In the genomic region with DNA sequence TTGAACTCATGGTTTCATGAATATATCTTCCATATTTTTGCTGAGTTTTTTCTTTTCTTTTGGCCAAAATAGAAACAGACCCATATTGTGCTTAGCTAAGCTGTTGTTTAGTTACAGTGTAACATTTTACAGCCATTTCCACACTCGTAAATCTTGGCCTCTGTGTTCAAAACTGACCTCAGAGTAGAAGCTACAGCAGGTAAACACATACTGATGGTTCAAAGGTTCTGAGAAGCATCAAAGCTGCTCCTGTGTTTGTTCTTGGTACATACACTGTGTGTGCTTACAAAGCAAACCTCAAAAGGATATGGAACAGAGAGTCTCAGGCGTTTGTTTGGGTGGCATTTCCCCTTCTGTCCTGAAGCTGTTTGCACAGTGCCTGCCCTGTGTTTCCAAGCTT, we compare ENCODE assay signal across 22 mouse cellular contexts. TPM values are rescaled to one million over a fixed set of nuclear protein-coding genes. Genes with fewer than 3 reads are reported as not detected.
DNase-seq lines count a peak whose midpoint lies in the region; ATAC-seq and TF ChIP-seq lines count a peak whose summit lies in the region.
"Had no signal": no experiment of that assay in that cellular context is flagged by ENCODE, and none has a peak within 500 bp of the region (broad histone marks: within the 10 kb centered on the region; RNA-seq: fewer than 3 reads in every experiment).

No protein-coding gene starts in this region.

- H3K27me3 ChIP-seq in intestine, postnatal 0 days (replicated peaks; ENCODE audit: control insufficient read depth, insufficient read depth, low read length) = no peaks in the 10 kb centered on the region
- H3K27me3 ChIP-seq in liver, embryonic 13.5 days = no peaks in the 10 kb centered on the region
- H3K27me3 ChIP-seq in stomach, embryonic 15.5 days (replicated peaks) = no peaks in the 10 kb centered on the region
- H3K27me3 ChIP-seq in heart, embryonic 11.5 days (ENCODE audit: control insufficient read depth, insufficient read depth, low read length) = no peaks in the 10 kb centered on the region
- H3K27me3 ChIP-seq: embryonic facial prominence, embryonic 12.5 days; limb, embryonic 15.5 days; midbrain, embryonic 12.5 days; neural tube, embryonic 15.5 days; Patski had no signal

- H3K9me3 ChIP-seq in intestine, postnatal 0 days (ENCODE audit: control insufficient read depth) = no peaks in the 10 kb centered on the region
- no peaks in the 10 kb centered on the region for H3K9me3 ChIP-seq in liver, embryonic 13.5 days (replicated peaks)
- no peaks in the 10 kb centered on the region for H3K9me3 ChIP-seq in stomach, embryonic 15.5 days
- H3K9me3 ChIP-seq in heart, embryonic 11.5 days (replicated peaks; ENCODE audit: control insufficient read depth, low read length) = no peaks in the 10 kb centered on the region
- H3K9me3 ChIP-seq: embryonic facial prominence, embryonic 12.5 days; limb, embryonic 15.5 days; midbrain, embryonic 12.5 days; neural tube, embryonic 15.5 days had no signal

- no peak overlapping the region for H3K4me2 ChIP-seq in intestine, postnatal 0 days (replicated peaks; ENCODE audit: low read depth)
- no peak overlapping the region for H3K4me2 ChIP-seq in liver, embryonic 13.5 days
- H3K4me2 ChIP-seq in stomach, embryonic 15.5 days = no peak overlapping the region
- no peak overlapping the region for H3K4me2 ChIP-seq in heart, embryonic 11.5 days
- H3K4me2 ChIP-seq: embryonic facial prominence, embryonic 12.5 days; limb, embryonic 15.5 days; midbrain, embryonic 12.5 days; neural tube, embryonic 15.5 days had no signal

- no peak overlapping the region for H3K4me3 ChIP-seq in intestine, postnatal 0 days (ENCODE audit: low read depth, low read length)
- H3K4me3 ChIP-seq in liver, embryonic 13.5 days (replicated peaks) = no peak overlapping the region
- H3K4me3 ChIP-seq in stomach, embryonic 15.5 days (replicated peaks) = no peak overlapping the region
- no peak overlapping the region for H3K4me3 ChIP-seq in heart, embryonic 11.5 days (ENCODE audit: low read depth, low read length)
- H3K4me3 ChIP-seq: embryonic facial prominence, embryonic 12.5 days; erythroblast, embryonic 14.5 days; layer of hippocampus, adult 2 months; limb, embryonic 15.5 days; midbrain, embryonic 12.5 days; neural tube, embryonic 15.5 days had no signal

- H3K36me3 ChIP-seq in intestine, postnatal 0 days (ENCODE audit: control insufficient read depth, insufficient read depth) = no peaks in the 10 kb centered on the region
- no peaks in the 10 kb centered on the region for H3K36me3 ChIP-seq in liver, embryonic 13.5 days
- H3K36me3 ChIP-seq in stomach, embryonic 15.5 days = no peaks in the 10 kb centered on the region
- H3K36me3 ChIP-seq in heart, embryonic 11.5 days (ENCODE audit: control insufficient read depth, insufficient read depth, low read length) = no peaks in the 10 kb centered on the region
- H3K36me3 ChIP-seq: embryonic facial prominence, embryonic 12.5 days; limb, embryonic 15.5 days; midbrain, embryonic 12.5 days; neural tube, embryonic 15.5 days had no signal

- peak; percentile 5 for ATAC-seq in intestine, postnatal 0 days
- no peak for ATAC-seq in liver, embryonic 13.5 days (ENCODE audit: low read depth)
- ATAC-seq in stomach, embryonic 15.5 days (ENCODE audit: insufficient read depth, low FRiP score, low read depth) = no peak
- no peak for ATAC-seq in heart, embryonic 11.5 days (replicated peaks; ENCODE audit: insufficient number of reproducible peaks, low FRiP score, low TSS enrichment)
- ATAC-seq: forebrain, embryonic 14.5 days; lung, postnatal 0 days; Patski had no signal

- no peak for TF ChIP-seq CTCF in intestine, postnatal 0 days (IDR thresholded peaks at IDR 0.05; ENCODE audit: low read depth)

- 0 out of 2 replicates have a peak, but pooled peaks cover 4% of the 10 kb centered on the region for H3K4me1 ChIP-seq in intestine, postnatal 0 days (replicated peaks; ENCODE audit: control insufficient read depth, insufficient read depth, low read length)
- peaks cover 42% of the 10 kb centered on the region for H3K4me1 ChIP-seq in liver, embryonic 13.5 days (replicated peaks)
- H3K4me1 ChIP-seq in stomach, embryonic 15.5 days = 0 out of 2 replicates have a peak, but pooled peaks cover 2% of the 10 kb centered on the region
- H3K4me1 ChIP-seq in heart, embryonic 11.5 days (ENCODE audit: control insufficient read depth, insufficient read depth, low read length) = 0 out of 2 replicates have a peak, but pooled peaks cover 4% of the 10 kb centered on the region

- WGBS in intestine, postnatal 0 days = 30% methylated on average over 2 of the region's 2 CpGs
- 53% methylated on average over 2 of the region's 2 CpGs for WGBS in liver, embryonic 13.5 days (ENCODE audit: insufficient replicate concordance)
- 41% methylated on average over 2 of the region's 2 CpGs for WGBS in stomach, embryonic 15.5 days
- 68% methylated on average over 2 of the region's 2 CpGs for WGBS in heart, embryonic 11.5 days (ENCODE audit: insufficient replicate concordance)

- no peak overlapping the region; the same call in 1 of the 2 replicates for H3K27ac ChIP-seq in intestine, postnatal 0 days (ENCODE audit: low read depth, low read length)
- peak overlapping the region; percentile 41 for H3K27ac ChIP-seq in liver, embryonic 13.5 days
- H3K27ac ChIP-seq in stomach, embryonic 15.5 days = peak overlapping the region; percentile 12; the same call in 1 of the 2 replicates
- no peak overlapping the region for H3K27ac ChIP-seq in heart, embryonic 11.5 days (ENCODE audit: low read depth, low read length)
- H3K27ac ChIP-seq: embryonic facial prominence, embryonic 12.5 days; layer of hippocampus, adult 2 months; limb, embryonic 15.5 days; midbrain, embryonic 12.5 days; neural tube, embryonic 15.5 days had no signal

- DNase-seq in kidney, adult 9 months = peak; percentile 88
- DNase-seq in kidney, postnatal 4 days = no peak
- DNase-seq in liver, embryonic 13.5 days = no peak
- no peak for DNase-seq in gastrocnemius, postnatal 25 days
- DNase-seq: adrenal gland, postnatal 14 days; cerebellum, postnatal 10 days; gastrocnemius, postnatal 14 days; layer of hippocampus, postnatal 36 days; thymus, postnatal 14 days had no signal

- no peak overlapping the region for H3K9ac ChIP-seq in intestine, postnatal 0 days (ENCODE audit: low read depth, low read length)
- H3K9ac ChIP-seq in liver, embryonic 13.5 days = no peak overlapping the region
- H3K9ac ChIP-seq in stomach, embryonic 15.5 days = no peak overlapping the region
- no peak overlapping the region for H3K9ac ChIP-seq in heart, embryonic 11.5 days (ENCODE audit: low read depth, low read length)
- H3K9ac ChIP-seq: embryonic facial prominence, embryonic 12.5 days; limb, embryonic 15.5 days; midbrain, embryonic 12.5 days; neural tube, embryonic 15.5 days had no signal

RNA-seq across cellular contexts. Expression of a gene that starts 4.4 kb away (rescaled TPM):
- polyA plus RNA-seq in intestine, postnatal 0 days (2015; fragmentation: Nextera tagmentation; extraction: Ambion mirVana) = 82.7 and 86.3 TPM in 2 replicates
- polyA plus RNA-seq in liver, embryonic 13.5 days (2015; fragmentation: Nextera tagmentation; extraction: Ambion mirVana) = 38.2 and 41.6 TPM in 2 replicates
- 59.4 and 63.7 TPM in 2 replicates for polyA plus RNA-seq in stomach, embryonic 15.5 days (2015; fragmentation: Nextera tagmentation; extraction: Ambion mirVana)
- total RNA-seq in gastrocnemius, postnatal 25 days (2021) = 10 to 100 TPM; 20.1 to 23.5 TPM
- polyA plus RNA-seq in heart, embryonic 11.5 days (2014; fragmentation: Nextera tagmentation; extraction: Ambion mirVana) = 38.0 and 41.6 TPM in 2 replicates

RNA-seq across cellular contexts. Expression of a gene that starts 4.7 kb away (rescaled TPM):
- 1.9 and 2.4 TPM in 2 replicates for polyA plus RNA-seq in intestine, postnatal 0 days (2015; fragmentation: Nextera tagmentation; extraction: Ambion mirVana)
- polyA plus RNA-seq in liver, embryonic 13.5 days (2015; fragmentation: Nextera tagmentation; extraction: Ambion mirVana) = 0.71 and 0.93 TPM in 2 replicates
- polyA plus RNA-seq in stomach, embryonic 15.5 days (2015; fragmentation: Nextera tagmentation; extraction: Ambion mirVana) = 2.3 TPM in 2 replicates
- total RNA-seq in gastrocnemius, postnatal 25 days (2021) = not detected
- 1.3 and 1.5 TPM in 2 replicates for polyA plus RNA-seq in heart, embryonic 11.5 days (2014; fragmentation: Nextera tagmentation; extraction: Ambion mirVana)
- total RNA-seq: megakaryocyte progenitor cell, adult 5-6 weeks had no signal

RNA-seq across cellular contexts. Expression of a gene that starts 10.6 kb away (rescaled TPM):
- 41.9 and 45.3 TPM in 2 replicates for polyA plus RNA-seq in intestine, postnatal 0 days (2015; fragmentation: Nextera tagmentation; extraction: Ambion mirVana)
- 47.5 and 56.5 TPM in 2 replicates for polyA plus RNA-seq in liver, embryonic 13.5 days (2015; fragmentation: Nextera tagmentation; extraction: Ambion mirVana)
- polyA plus RNA-seq in stomach, embryonic 15.5 days (2015; fragmentation: Nextera tagmentation; extraction: Ambion mirVana) = 90.4 and 92.1 TPM in 2 replicates
- total RNA-seq in gastrocnemius, postnatal 25 days (2021) = 10 to 100 TPM; 17.1 to 20.8 TPM
- 62.1 and 69.9 TPM in 2 replicates for polyA plus RNA-seq in heart, embryonic 11.5 days (2014; fragmentation: Nextera tagmentation; extraction: Ambion mirVana)

Comparison
In these comparisons a context has a peak if more than half of its experiments do, and no peak if none do; other contexts are left out.
1. H3K27ac ChIP-seq: peak in liver, embryonic 13.5 days (single experiment) and stomach, embryonic 15.5 days (single experiment); none in intestine, postnatal 0 days (single experiment) and heart, embryonic 11.5 days (single experiment).